Mouse (Mus musculus): ENCODE data around the gene Tes3-ps.

Gene Tes3-ps

DNA sequence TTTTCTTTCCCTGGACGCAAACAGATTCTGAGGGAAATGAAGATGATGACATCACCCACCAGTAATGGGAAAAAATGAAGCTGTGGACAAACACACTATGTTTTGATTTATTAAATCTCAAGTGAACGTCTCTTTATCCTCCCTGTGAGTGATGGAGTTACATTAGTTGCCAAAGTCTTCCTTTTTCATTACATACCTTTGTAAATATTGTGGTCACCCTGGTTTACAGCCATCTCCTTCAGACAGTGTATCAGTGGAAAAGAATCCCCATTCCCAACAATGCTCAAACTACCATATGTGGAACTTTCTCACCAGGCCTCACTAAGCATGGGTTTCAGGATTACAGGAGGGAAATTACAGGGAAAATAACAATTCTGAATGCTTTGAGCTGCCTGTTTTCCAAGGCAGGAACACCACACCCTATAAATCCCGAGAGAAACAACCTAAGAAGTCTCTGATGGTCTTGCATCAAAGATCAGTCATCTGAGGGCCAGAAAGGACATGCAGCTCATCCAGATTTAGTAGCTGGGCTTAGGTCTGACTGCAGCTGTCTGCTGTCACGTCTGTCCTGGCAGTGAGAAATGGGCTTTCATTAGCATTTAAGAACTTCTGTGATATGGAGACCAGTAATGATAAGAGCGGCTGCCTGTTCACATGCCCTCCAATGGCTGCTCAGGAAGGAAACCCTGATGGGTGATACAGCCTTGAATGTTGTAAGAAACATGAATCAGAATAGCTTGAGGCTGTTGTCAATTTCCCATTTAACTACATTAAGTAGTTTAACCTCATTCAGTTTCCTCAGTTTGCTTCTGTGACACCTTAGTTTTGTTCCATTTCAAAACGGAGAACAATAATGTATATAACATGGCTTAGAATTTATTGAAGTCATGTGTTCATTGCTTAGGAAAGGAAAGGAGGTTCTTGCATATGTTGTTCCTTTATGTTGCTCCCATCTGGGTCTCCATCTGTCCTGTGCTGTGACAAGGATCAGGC lies at the start of gene Tes3-ps:
TSS of gene Tes3-ps (plus strand) at position 943 of the 993 bp plus-strand sequence.
- DNase-seq (ENCODE audit: low spot score): no peak

DNA sequence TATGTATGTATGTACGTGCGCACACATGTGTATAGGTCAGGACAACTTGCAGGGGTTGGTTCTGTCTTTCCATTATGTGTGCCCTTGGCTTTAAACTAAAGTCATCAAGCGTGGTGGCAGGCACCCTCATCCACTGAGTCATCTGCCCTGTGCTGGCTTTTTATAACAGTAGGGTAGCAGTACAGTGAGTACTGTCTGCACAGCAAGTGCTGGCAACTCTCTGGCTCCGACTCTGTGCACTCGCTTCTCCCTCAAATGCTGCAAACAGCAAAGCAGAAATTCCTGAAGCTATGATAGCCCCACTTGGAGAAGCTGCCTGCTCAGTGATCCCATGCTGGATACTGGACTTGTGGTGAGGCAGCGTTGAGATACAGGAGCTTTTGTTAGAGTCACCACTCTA lies 48.7 kb upstream of the Tes3-ps start:
- DNase-seq (ENCODE audit: low spot score): no peak

DNA sequence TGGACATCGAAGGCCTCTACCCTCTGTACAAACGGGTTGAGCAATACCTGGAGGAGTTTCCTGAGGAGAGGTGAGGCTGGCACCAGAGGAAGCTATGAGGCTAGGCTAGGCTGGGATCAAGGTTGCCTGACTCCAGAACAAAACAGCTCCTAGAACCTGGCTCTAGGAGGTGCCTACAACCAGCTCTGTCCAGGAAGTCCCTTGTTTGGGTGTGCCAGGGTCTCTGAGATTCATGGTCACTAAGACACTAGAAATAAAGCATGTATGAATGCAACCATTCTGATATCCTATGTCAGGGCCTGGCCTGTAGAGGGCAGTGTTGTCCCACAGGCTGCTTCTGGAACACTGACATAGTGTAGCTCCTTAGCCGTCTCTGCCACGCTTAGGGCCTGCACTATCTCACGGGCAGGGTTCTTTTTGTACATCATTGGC lies 43.8 kb upstream of the Tes3-ps start:
- peak; percentile 84 for DNase-seq (ENCODE audit: low spot score)

DNA sequence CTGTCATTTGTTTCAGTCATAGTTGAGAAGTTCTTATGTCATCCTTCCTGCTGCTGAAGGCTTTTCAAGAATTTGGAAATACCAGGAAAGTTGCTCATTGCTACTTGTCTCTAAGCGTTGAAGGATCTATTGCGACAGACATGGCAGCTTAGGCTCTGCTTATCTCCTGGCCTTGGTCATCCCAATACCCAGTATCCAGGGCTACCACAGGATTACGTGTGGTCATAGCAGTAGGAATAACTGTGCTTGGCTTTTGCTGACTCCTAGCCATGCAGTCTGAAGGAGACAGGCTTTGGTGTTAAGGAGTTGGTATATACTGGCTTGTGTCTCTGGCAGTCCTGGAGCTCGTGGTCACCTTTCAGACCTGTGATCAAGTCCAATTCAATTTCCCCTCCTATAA lies 32.8 kb upstream of the Tes3-ps start:
- peak; percentile 52 for DNase-seq (ENCODE audit: low spot score)

DNA sequence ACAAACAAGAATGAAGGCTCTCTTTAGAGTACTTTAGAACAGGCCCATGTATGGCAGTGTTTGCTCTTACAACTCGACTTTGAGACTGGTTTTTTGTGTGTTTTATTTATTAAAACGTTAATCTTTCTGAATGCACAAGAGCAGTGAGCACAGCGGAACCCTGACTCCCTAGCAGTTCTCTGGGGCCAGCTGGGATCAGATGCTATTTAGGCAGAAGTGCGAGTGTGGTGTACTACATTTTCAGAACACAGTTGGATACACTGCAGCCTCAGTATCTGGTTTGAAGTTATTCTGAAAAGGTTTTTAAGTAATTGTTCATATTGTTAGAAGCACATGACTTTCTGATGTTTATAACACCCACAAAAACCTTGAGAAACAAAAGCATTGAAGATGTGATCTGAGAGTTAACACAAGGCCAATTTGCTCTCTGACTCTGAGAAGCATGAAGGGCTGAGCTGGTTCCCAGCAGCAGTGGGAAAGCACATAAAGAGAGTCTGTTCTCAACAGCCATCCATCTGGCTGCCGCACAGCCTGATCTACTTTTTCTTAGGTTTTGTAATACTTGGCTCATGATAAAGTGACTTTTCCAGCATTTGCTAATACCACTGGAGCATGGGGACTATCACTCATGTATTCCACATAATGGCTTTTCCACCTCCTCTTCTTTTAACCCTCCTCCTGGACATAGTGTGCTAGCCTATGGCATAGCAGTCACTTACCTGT lies 32.3 kb upstream of the Tes3-ps start:
- peak; percentile 47 for DNase-seq (ENCODE audit: low spot score)

DNA sequence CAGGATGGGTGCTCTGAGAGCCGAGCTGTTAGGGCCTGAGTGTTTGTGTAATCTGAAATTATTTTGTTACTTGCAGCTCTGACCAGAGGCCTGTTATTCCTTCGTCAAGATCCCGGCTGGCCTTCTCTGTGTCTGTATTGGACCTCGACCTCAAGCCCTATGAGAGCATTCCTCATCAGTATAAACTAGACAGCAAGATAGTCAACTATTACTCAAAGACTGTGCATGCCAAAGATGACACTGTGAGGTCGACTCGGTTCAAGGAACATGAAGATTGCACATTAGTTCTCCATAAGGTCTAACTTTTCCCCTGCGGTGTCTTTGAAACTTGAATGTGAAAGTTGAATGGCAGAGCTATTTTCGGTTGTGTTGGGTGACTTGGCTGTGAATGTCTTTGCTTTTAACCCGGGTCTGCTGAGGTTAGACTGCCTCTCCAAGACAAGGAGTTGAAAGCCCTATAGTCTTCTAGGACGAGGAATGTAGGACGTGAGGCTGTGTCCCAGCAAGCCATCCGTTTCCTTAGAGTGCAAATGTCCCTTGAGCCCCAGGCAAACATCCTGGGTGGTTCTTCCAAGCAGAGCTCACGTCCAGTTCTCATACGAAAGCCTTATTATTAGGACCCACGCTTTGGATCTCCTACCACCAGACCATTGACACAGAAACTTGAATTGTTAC lies 31.5 kb upstream of the Tes3-ps start:
- DNase-seq (ENCODE audit: low spot score): peak; percentile 70

DNA sequence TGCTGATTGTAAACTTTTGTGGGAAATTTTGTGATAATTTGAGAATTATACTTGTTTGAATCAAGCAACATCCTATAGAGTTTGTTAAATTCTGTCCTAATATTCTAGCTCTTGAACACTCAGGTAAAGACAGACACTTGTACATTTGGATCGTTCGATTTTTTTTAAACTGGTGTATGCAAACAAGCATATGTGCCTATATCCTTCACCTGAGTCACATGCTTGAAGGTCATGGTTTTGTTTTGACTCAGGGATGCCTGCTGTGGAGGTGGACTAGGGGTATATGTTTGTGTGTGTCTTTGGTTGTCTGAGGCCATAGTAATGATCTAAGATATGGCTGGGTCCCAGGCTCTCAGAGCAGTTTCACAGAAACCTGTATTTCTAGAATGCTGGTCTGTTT lies 30.2 kb upstream of the Tes3-ps start:
- no peak for DNase-seq (ENCODE audit: low spot score)

DNA sequence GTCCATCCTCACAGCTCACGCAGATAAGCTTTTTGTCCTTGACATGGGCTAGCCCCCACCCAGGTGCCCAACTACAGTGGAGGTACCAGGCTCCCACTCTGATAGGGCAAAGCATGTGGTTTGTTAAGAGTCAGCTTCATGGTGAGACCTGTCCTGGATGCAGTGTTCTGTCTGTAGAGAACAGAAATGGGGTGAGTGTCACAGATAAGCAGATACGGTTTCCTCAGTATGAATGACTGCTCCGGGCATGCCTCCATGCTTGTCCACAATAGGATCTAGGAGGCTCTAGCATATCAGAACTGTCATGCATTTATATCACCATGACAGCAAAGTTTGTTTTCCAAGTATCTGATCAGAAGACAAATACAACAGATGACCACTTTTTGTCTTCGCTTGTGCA lies 27.2 kb upstream of the Tes3-ps start:
- no peak for DNase-seq (ENCODE audit: low spot score)

DNA sequence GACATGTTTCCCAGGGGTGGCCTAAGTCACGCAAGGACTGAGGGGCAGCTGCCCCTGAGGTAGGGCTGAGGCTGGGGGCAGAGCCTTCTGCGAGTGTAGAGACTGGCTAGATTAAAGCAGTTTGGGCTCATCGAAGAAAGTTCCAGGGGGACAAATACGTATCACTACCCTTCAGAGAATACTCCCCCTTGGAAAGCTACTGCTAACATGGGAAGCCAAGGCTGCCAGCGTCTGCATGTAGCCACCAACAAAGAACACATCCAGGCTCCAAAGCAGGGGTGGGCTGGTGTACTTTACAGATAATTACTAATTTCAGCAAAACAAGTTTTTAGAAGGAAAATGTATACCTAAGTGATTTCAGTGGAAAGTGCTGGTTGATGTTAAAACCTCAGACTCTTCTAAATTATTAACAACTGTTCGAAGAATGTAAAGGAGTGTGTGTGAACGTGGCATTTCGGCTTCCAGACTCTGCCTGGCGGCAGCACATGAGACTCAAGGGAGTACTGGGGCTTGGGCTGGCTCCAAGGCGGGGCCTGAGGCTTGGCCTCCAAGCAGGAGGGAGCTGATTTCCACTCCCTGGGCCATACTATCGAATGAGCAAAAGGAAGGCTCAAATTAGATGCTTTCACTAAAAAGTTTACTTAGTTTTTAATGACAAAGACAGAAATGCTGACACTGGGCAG lies 26.6 kb upstream of the Tes3-ps start:
- DNase-seq (ENCODE audit: low spot score): no peak

DNA sequence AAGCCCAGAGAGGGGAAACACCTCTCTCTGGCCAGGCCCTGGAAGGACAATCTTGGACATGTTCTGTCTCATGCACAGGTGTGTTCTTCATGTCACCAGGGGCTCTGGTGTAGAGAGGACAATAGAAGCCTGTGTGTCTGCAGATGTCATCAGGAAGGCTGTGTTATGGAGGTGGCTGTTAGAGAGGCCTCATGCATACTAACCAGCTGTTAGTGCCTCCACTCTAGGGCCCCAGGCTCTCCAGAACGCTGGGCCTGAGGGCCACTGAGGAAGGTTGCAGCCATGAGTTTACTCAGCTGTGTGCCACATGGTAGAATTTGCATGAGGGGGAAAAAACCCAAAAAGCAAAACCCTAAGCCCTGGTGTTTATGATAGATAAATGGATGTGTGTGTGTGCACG lies 25.5 kb upstream of the Tes3-ps start:
- no peak for DNase-seq (ENCODE audit: low spot score)

DNA sequence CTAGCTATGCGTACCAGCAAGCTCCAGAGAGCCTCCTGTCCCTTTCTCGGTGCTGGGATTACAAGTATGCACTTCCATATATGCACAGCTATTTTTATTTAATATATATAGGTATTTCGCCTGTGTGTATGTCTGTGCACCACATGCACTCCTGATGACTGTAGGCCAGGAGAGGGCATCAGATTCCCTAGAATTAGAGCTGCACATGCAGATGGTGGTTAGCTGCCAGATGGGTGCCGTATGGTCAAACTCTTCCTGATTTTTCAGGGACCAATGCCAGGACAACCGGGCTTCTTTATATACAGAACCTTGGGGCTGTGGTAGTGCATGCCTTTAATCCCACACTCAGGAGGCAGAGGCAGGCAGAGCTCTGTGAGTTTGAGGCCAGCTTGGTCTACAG lies 24.1 kb upstream of the Tes3-ps start:
- DNase-seq (ENCODE audit: low spot score): no peak

DNA sequence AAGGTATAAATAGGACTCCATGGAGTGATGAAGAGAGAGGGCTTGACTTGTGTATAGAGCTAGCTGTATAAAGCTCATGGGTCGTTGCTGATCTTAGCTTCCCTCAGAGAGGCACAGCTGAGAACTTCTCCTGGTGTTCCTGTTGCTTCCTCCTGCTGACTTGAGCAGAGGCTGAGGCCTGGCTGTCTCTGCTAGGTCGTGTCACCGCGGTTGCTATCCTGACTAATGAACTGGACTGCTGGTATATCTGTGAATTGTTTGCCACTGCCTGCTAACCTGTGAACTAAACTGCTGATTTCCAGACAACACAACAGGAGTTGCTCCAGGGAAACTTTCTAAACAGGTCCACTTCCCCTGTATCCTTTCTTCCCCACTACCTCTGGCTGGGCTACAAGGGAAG lies 22.8 kb upstream of the Tes3-ps start:
- no peak for DNase-seq (ENCODE audit: low spot score)

DNA sequence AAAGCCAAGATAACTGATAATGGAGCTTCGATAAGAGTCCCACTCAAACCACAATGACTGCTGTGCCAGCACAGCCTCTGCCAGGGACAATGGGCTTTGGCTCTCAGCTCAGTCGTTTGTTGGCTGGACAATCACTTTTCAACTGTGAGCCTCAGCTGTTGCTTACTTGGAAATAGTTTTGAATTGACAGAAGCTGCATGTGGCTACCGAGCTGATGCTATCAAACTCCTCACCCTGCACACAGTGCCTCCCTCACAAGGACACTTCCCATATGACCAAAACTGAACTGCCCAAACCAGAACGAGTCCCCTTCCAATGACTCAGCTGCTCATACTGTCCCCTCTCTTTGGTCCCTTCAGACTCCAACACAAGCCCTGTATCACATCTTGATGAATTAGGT lies 22.3 kb upstream of the Tes3-ps start:
- peak; percentile 31 for DNase-seq (ENCODE audit: low spot score)

DNA sequence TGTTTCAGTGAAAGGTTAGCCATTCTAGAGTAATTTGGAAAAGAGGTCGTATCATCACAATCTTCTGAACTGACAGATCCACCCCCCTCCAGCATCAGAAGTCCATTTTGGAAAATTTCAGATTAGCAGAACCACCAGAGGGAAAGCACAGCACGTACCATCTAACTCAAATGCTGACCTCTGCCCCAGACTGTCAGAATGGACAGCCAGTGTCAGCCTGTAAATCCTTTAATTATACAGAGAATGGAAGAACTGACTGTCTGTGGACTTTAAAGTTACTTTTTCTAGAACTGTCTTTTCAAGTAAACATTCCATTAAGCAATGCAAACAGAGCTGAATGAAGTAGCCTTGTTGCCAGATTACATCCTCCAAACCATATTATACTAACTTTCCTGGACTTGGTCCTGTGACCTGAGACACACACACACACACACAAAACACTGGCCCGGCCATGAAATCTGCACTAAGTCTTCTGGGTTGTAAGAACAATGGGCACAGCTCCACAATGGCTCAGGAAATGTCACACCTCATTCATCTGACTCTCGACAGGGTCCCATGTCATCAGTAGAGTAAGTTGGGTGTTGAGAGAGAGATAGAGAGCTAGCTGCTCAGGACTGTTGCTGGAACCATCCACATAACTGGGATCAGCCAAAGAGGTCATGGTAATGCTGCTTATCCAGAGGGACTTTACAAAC lies 21.0 kb upstream of the Tes3-ps start:
- peak; percentile 43 for DNase-seq (ENCODE audit: low spot score)

DNA sequence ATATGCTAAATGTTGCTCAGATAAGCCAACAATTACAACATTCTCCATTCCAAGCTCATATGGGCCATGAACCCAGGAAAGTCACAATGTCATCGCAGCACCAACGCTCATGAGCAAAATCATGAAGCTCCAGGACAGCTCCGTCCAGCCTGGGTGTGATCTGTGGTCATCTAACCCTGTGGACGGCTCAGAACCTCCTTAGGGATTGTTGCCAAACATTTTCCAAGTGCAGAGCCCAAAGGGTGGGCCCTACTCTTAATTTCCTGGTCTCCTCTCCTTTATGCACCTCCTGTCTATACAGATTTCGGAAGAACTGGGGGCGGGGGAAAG lies 20.5 kb upstream of the Tes3-ps start:
- DNase-seq (ENCODE audit: low spot score): no peak

DNA sequence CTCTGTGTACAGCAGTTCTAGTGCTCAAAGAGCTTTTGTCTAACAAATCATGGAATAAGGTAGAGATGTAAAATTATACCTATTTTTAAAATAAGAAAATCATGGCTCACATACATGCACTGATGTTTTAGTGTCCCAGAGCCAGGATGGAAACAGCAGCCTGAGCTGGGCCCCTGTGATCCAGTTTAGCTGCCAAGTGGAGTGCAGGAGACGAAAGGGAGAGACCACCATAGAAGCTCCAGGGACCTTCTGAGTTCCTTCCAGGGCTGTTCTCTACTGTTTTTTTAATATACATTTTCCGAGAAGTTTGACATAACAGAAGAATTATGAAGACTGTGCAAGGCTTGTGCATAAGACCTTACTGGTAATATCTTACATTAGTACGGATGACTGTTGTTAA lies 15.2 kb upstream of the Tes3-ps start:
- DNase-seq (ENCODE audit: low spot score): no peak

DNA sequence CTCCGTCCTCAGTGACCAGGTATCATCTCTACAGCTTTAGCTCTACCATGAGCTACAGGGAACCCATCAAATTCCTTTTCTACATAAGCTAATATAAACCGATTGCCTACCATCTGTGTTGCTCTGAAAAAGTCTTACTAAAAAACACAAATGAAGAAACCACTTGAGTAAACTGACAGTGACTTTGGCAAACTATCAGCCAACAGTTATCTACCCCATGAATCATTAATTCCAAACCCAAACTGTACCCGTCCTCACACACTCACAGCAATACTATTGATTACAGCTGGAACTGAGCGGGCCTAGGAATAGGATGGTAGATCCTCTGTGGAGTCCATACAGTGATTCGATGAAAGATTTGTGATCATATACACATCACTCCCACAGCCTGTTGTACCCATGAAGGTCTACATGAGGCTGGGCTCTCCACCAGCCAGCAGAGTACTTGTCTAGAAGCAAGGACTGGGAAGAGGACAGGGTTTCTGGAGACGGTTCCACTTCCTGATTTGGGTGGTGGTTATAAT lies 14.2 kb upstream of the Tes3-ps start:
- no peak for DNase-seq (ENCODE audit: low spot score)

DNA sequence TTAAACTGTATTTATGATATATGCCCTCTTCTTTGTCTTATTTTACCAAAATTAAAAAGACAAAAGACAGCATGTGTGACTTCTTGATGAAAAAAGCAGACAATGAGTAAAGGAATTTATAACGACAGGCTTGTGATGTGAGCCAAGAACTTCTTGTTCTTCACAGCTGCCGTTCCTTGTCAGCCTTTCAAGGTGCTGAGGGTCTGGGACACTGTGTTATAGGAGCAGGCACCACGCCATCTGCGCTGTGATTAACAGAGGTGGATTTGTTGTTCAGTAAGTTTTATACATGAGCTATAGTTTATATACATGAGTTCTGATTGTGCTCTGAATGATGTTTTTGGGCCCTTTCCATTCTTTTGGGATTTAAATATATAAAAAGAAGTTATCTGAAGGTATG lies 13.7 kb upstream of the Tes3-ps start:
- DNase-seq (ENCODE audit: low spot score): peak; percentile 59

DNA sequence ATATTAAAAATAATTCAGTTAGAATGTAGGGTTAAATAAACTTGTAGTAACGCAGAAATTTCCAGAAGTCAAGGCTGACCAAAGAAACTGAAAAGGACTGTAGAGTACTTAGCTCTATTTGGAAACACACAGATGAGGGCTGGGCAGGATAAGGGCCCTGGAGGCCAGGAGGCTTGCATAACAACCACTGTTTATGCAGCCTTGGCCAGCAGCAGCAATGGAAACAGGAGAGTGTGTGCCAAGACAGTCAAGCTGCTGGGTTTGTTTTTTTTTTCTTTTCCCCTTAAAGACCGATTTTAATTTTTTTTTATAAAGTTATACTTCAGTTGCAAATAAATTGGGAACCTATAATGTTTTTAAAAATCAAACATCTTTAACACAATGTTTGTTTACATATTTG lies 13.1 kb upstream of the Tes3-ps start:
- DNase-seq (ENCODE audit: low spot score): peak; percentile 93

DNA sequence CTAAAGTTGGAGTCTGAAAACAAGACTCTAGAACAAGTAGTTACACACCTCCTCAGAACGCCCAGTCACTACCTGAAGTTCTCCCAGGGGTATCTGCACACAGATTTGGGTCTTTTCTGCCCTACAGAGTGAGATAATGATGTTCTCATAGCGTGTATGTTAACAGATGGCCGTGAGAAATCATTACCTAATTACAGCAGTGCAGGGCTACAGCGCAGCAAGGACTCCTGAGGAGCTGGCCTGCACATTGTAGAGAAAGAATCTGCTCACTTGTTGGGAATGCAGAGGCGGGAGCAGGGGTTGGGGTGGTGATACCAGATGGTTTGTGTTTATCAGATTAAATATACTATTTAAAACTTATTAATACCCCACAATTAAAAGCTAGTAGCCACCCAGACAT lies 12.6 kb upstream of the Tes3-ps start:
- peak; percentile 30 for DNase-seq (ENCODE audit: low spot score)

DNA sequence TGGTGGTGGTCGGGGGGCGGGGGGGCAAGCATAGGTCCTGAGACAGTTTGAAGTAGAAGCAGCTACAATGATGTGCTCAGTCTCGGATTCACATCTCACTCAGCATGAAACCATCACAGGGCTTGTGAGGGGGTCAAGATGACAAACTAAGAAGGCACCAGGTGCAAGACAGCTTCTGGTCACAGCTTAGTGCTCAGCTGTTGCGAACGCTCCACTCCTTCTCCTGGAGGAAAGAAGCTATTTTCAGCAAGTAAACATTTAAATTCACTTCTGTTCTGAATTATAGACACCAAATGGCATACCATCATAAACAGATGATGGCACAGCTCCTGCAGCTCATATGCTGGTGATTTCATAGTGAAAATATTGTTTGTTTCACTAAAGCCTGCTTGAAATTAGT lies 7.7 kb upstream of the Tes3-ps start:
- DNase-seq (ENCODE audit: low spot score): no peak
